Mouse (Mus musculus) testis, adult 2 months (tissue): ENCODE results near the gene Tsc22d1. TPM values are rescaled to one million over a fixed set of nuclear protein-coding genes. Genes with fewer than 3 reads are reported as not detected.
A peak's percentile ranks its signal among the peaks of the same experiment; 100 is the strongest.

ENCODE experiments used
- H3K27ac ChIP-seq: fragments of 200-500 bp; 2 replicates; pipeline ENCODE4 v1.5.1; 2012; ENCODE audit warnings: low read depth, low read length; ENCODE audit not compliant: control insufficient read depth, insufficient read depth
- H3K27me3 ChIP-seq: fragments of 200-500 bp; 2 replicates; pipeline ENCODE4 v1.6.1; 2012; ENCODE audit warnings: mild to moderate bottlenecking, low read length, moderate library complexity; ENCODE audit not compliant: control insufficient read depth, insufficient read depth
- H3K36me3 ChIP-seq: fragments of 200-500 bp; 2 replicates; pipeline ENCODE4 v1.6.1; 2012; ENCODE audit warnings: mild to moderate bottlenecking, low read length; ENCODE audit not compliant: control insufficient read depth, insufficient read depth
- H3K4me1 ChIP-seq: fragments of 200-500 bp; 2 replicates; pipeline ENCODE4 v1.6.1; 2012; ENCODE audit warnings: low read length; ENCODE audit not compliant: control insufficient read depth, insufficient read depth
- H3K4me3 ChIP-seq: fragments of 200-500 bp; 2 replicates; pipeline ENCODE4 v1.5.1; 2012; ENCODE audit warnings: low read depth, mild to moderate bottlenecking, low read length, moderate library complexity, mixed read lengths; ENCODE audit not compliant: control insufficient read depth
- CTCF ChIP-seq: fragments of 200-500 bp; IDR thresholded peaks from 2 replicates; pipeline ENCODE4 v1.5.1; 2012; ENCODE audit warnings: low read depth, mild to moderate bottlenecking, inconsistent platforms, low read length, moderate library complexity; ENCODE audit not compliant: control insufficient read depth, insufficient read depth, insufficient replicate concordance
- POLR2A ChIP-seq: fragments of 200-500 bp; IDR thresholded peaks from 2 replicates; pipeline ENCODE4 v1.6.1; 2012; ENCODE audit warnings: low read depth, mild to moderate bottlenecking, inconsistent platforms, low read length, moderate library complexity; ENCODE audit not compliant: control insufficient read depth
- polyA plus RNA-seq: library from polyadenylated mRNA; depleted of rRNA; stranded (reverse); fragments of >200 nt; gene quantifications from 2 replicates; pipeline ENCODE4 v1.2.3, GENCODE M21; 2012

Tsc22d1 gene
- polyA plus RNA-seq, 1 experiment = 198 TPM

- H3K27ac ChIP-seq = no peak overlapping the region
- H3K27me3 ChIP-seq = no peaks in the 10 kb centered on the region
- H3K4me1 ChIP-seq = peaks cover 11% of the 10 kb centered on the region
- TF ChIP-seq CTCF (no peak), POLR2A (no peak)
- no peak overlapping the region for H3K4me3 ChIP-seq
- no peaks in the 10 kb centered on the region; the same call in none of the 2 replicates for H3K36me3 ChIP-seq
Observed at GRCm38 (mm10) chr14:76421162-76421561, 6.4 kb downstream of the Tsc22d1 start.

GRCm38 (mm10) chr14:76425422-76425821 lies 10.7 kb downstream of the Tsc22d1 start:
- Histone ChIP-seq H3K27me3 (no peaks in the 10 kb centered on the region), H3K4me1 (peaks cover 7% of the 10 kb centered on the region), H3K4me3 (peak overlapping the region; percentile 62), H3K27ac (no peak overlapping the region), H3K36me3 (no peaks in the 10 kb centered on the region)
- TF ChIP-seq POLR2A (no peak), CTCF (no peak)

GRCm38 (mm10) chr14:76425986-76426530 lies 11.3 kb downstream of the Tsc22d1 start:
- Histone ChIP-seq H3K27me3 (no peaks in the 10 kb centered on the region), H3K4me1 (peaks cover 4% of the 10 kb centered on the region; the same call in 1 of the 2 replicates), H3K4me3 (peak overlapping the region; percentile 62), H3K36me3 (no peaks in the 10 kb centered on the region; the same call in 1 of the 2 replicates), H3K27ac (0 out of 2 replicates have a peak overlapping the region, but pooled peaks have one; percentile 20)
- TF ChIP-seq CTCF (no peak), POLR2A (no peak)

GRCm38 (mm10) chr14:76428855-76429254 lies 14.1 kb downstream of the Tsc22d1 start:
- H3K4me3 ChIP-seq = no peak overlapping the region
- H3K27ac ChIP-seq = no peak overlapping the region
- H3K27me3 ChIP-seq = no peaks in the 10 kb centered on the region
- peaks cover 4% of the 10 kb centered on the region; the same call in 1 of the 2 replicates for H3K4me1 ChIP-seq
- no peaks in the 10 kb centered on the region; the same call in 1 of the 2 replicates for H3K36me3 ChIP-seq
- TF ChIP-seq CTCF (no peak), POLR2A (no peak)

GRCm38 (mm10) chr14:76431918-76432317 lies 17.2 kb downstream of the Tsc22d1 start:
- no peaks in the 10 kb centered on the region; the same call in 1 of the 2 replicates for H3K36me3 ChIP-seq

GRCm38 (mm10) chr14:76432369-76432768 lies 17.6 kb downstream of the Tsc22d1 start:
- TF ChIP-seq CTCF = no peak
- TF ChIP-seq POLR2A = no peak
- no peak overlapping the region for H3K27ac ChIP-seq
- H3K4me1 ChIP-seq = no peaks in the 10 kb centered on the region; the same call in 1 of the 2 replicates
- H3K36me3 ChIP-seq = peaks cover 1% of the 10 kb centered on the region
- no peaks in the 10 kb centered on the region for H3K27me3 ChIP-seq
- H3K4me3 ChIP-seq = no peak overlapping the region

More at GRCm38 (mm10) chr14:76431918-76432317, 17.2 kb downstream of the Tsc22d1 start:
- TF ChIP-seq CTCF (no peak), POLR2A (no peak)
- H3K27ac ChIP-seq = no peak overlapping the region
- H3K27me3 ChIP-seq = no peaks in the 10 kb centered on the region
- no peaks in the 10 kb centered on the region; the same call in 1 of the 2 replicates for H3K4me1 ChIP-seq
- H3K4me3 ChIP-seq = no peak overlapping the region

- Histone ChIP-seq H3K27me3 (no peaks in the 10 kb centered on the region), H3K4me3 (no peak overlapping the region), H3K4me1 (no peaks in the 10 kb centered on the region; the same call in 1 of the 2 replicates), H3K36me3 (peaks cover 1% of the 10 kb centered on the region), H3K27ac (no peak overlapping the region)
- TF ChIP-seq CTCF (no peak), POLR2A (no peak)
Observed at GRCm38 (mm10) chr14:76432816-76433215, 18.1 kb downstream of the Tsc22d1 start.

- no peak overlapping the region for H3K27ac ChIP-seq
- no peaks in the 10 kb centered on the region for H3K27me3 ChIP-seq
- H3K4me3 ChIP-seq = no peak overlapping the region
- TF ChIP-seq POLR2A (no peak), CTCF (no peak)
- peaks cover 2% of the 10 kb centered on the region for H3K36me3 ChIP-seq
- H3K4me1 ChIP-seq = no peaks in the 10 kb centered on the region
Observed at GRCm38 (mm10) chr14:76442160-76442559, 27.4 kb downstream of the Tsc22d1 start.
